ENCODE assay signal across 1 mouse cellular context in the genomic region with DNA sequence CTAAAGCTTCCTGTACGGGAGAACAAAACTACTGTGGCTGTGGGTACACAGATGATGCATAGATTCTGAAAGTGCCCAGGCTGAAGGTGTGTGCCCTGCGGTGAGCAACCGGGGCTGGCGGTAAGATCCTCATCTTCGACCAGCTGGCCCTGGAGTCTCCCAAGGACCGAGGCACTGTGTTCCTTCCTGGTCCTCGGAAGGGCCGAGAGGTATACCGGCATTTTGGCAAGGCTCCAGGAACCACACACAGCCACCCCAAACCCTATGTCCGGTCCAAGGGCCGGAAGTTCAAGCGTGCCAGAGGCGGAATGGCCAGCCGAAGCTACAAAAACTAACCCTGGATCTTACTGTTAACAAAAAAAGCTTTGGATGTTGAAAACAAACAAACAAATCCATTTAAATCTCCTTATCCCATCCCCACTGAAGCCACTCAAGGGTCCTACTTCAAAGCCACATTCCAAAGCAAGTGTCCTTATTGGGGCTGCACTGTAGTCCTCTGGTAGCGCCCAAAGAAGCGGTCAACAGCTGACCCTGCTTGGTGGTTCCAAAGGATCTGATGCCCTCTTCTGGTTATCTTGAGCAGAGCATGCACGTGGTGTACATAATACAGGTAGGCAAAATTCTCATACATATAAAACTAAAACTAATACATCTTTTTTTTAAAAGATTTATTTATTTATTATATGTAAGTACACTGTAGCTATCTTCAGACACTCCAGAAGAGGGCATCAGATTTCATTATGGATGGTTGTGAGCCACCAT.
TF ChIP-seq lines count a peak whose summit lies in the region.

No protein-coding gene starts in this region.

TF ChIP-seq in MEL, 35 proteins besides CTCF, POLR2A, EP300 and RAD21:
- TF ChIP-seq RCOR1 (IDR thresholded peaks at IDR 0.05; ENCODE audit: low read depth, low read length): no peak
- no peak for TF ChIP-seq MXI1 (IDR thresholded peaks at IDR 0.05; ENCODE audit: low read depth, low read length)
- 0 out of 2 replicates have a peak, but pooled peaks have one; percentile 16 for TF ChIP-seq SMC3 (IDR thresholded peaks at IDR 0.05; ENCODE audit: low read depth, low read length)
- TF ChIP-seq GATA1 (IDR thresholded peaks at IDR 0.05; ENCODE audit: low read depth, low read length): no peak
